Mouse (Mus musculus) heart, embryonic 15.5 days (tissue): Measurements from ENCODE around the gene Fndc11. TPM values are rescaled to one million over a fixed set of nuclear protein-coding genes. Genes with fewer than 3 reads are reported as not detected.

Source experiments
- polyA plus RNA-seq: library from polyadenylated mRNA; unstranded; fragments of >200 nt; fragmentation: Nextera tagmentation; extraction: Ambion mirVana; gene quantifications from 2 replicates; pipeline ENCODE4 v1.2.1, GENCODE M21; 2015

The Fndc11 gene
- polyA plus RNA-seq, 1 experiment from 2014 or later, result 0.10 TPM

Other genes with a start within 250 kb of the Fndc11 start
- 0.04 and 0.43 TPM in 2 replicates for gene Col20a1, start 233.5 kb upstream of the Fndc11 start, polyA plus RNA-seq
- gene Chrna4, start 176.5 kb upstream of the Fndc11 start, polyA plus RNA-seq, result 0.28 and 0.75 TPM in 2 replicates
- gene Kcnq2, start 84.7 kb upstream of the Fndc11 start, polyA plus RNA-seq, result 0.03 and 0.65 TPM in 2 replicates
- 12.1 and 13.2 TPM in 2 replicates for gene Eef1a2, start 63.0 kb upstream of the Fndc11 start, polyA plus RNA-seq
- 146 and 165 TPM in 2 replicates for gene Ppdpf, start 32.8 kb upstream of the Fndc11 start, polyA plus RNA-seq
- 0.05 TPM in 1 of 2 replicates, not detected in the other for gene Ptk6, start 17.2 kb upstream of the Fndc11 start, polyA plus RNA-seq
- 0.09 and 0.10 TPM in 2 replicates for gene Srms, start 6.8 kb upstream of the Fndc11 start, polyA plus RNA-seq
- 0.87 and 1.9 TPM in 2 replicates for gene Helz2, start 22.0 kb downstream of the Fndc11 start, polyA plus RNA-seq
- 7.4 and 9.5 TPM in 2 replicates for gene Gmeb2, start 68.0 kb downstream of the Fndc11 start, polyA plus RNA-seq
- 0.89 and 13.4 TPM in 2 replicates for gene Stmn3, start 94.5 kb downstream of the Fndc11 start, polyA plus RNA-seq
- gene Rtel1, start 99.7 kb downstream of the Fndc11 start, polyA plus RNA-seq, result 18.0 and 27.9 TPM in 2 replicates
- gene Zgpat, start 144.9 kb downstream of the Fndc11 start, polyA plus RNA-seq, result 24.1 and 32.2 TPM in 2 replicates
- 53.2 and 59.4 TPM in 2 replicates for gene Arfrp1, start 145.4 kb downstream of the Fndc11 start, polyA plus RNA-seq
- gene Lime1, start 160.1 kb downstream of the Fndc11 start, polyA plus RNA-seq, result 12.0 and 18.9 TPM in 2 replicates
- 8.6 and 10.4 TPM in 2 replicates for gene Zbtb46, start 239.4 kb downstream of the Fndc11 start, polyA plus RNA-seq